Mouse (Mus musculus): ENCODE measurements around the gene Fam173b.
"Not testable (repeated sequence)": the region's sequence is repeated elsewhere in the genome, so short reads cannot be mapped to it uniquely, and the experiment has no call there.

The Fam173b gene

DNA sequence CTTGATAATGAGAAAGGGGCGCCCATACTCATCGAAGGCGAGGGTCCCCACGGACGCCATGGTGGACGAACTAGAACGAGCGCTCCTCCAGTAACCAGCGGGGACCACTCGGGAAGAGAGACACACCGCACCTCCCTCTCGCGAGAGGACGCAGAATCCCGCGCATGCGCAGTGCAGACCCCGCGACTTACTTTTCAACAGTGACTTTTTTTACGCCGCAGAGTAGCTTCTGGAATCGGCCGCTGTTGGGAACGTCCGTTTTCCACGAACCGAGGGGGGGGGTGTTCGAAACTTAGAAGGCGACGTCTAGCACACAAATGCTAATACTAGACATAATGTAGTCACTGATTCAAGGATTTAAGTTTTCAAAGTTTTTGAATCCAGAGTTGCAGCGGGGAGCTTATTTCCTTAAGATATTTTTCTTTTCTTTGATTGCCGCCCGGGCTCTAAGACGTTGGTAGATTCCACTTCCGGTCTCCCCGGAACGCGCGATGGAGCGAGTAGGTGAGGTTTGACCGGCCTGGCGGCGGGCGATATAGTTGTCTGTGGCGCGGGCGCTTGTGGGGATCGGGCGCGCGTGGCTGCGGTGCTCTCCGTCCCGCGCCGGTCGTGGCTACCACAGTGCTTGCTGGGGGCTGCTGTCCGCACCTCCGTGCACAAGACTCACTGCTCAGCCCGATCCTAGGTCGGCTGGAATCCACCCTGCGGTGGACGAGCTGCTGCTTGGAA lies at the start of gene Fam173b, which contains the start of gene Cct5:
Gene Fam173b, plus strand, starts transcription at position 207 of the 729 bp plus-strand sequence.
Gene Cct5, minus strand, starts transcription at position 159 of the 729 bp plus-strand sequence.
- peak; percentile 98 for DNase-seq (ENCODE audit: inconsistent ontology term)

GRCm38 (mm10) chr15:31554855-31555254 lies 46.8 kb upstream of the Fam173b start:
- DNase-seq (ENCODE audit: inconsistent ontology term): no peak

DNA sequence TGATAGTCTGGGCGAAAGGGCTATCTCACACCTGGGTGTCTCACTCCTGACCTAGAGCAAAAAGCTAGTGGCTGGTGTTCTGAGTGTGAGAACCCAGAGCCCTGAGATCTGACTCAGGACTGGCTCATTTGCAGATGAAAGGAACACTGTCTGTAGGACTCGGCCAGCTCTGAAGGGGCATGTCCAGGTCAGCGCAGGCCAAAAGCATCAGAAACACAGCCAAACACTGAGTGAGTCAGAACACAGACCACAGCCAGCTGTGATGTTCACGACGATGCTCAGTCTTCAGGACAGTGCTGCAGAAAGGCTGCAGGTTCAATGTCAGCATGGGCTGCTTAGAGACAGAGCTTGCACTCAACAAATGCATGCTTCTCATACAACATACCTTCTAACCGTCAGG lies 40.3 kb upstream of the Fam173b start:
- peak; percentile 79 for DNase-seq (ENCODE audit: inconsistent ontology term)

GRCm38 (mm10) chr15:31561976-31562375 lies 39.7 kb upstream of the Fam173b start:
- no peak for DNase-seq (ENCODE audit: inconsistent ontology term)

- no peak for DNase-seq (ENCODE audit: inconsistent ontology term)
These were observed 38.8 kb upstream of the Fam173b start for GRCm38 (mm10) chr15:31562847-31563246.

- DNase-seq (ENCODE audit: inconsistent ontology term): no peak
These were observed 37.8 kb upstream of the Fam173b start for GRCm38 (mm10) chr15:31563577-31564546.

GRCm38 (mm10) chr15:31565184-31565583 lies 36.5 kb upstream of the Fam173b start, which contains the start of gene Cmbl:
Cmbl (plus strand) TSS chr15:31565389.
- DNase-seq (ENCODE audit: inconsistent ontology term): no peak

- DNase-seq (ENCODE audit: inconsistent ontology term): no peak
These were observed 35.9 kb upstream of the Fam173b start for GRCm38 (mm10) chr15:31565786-31566185.

DNA sequence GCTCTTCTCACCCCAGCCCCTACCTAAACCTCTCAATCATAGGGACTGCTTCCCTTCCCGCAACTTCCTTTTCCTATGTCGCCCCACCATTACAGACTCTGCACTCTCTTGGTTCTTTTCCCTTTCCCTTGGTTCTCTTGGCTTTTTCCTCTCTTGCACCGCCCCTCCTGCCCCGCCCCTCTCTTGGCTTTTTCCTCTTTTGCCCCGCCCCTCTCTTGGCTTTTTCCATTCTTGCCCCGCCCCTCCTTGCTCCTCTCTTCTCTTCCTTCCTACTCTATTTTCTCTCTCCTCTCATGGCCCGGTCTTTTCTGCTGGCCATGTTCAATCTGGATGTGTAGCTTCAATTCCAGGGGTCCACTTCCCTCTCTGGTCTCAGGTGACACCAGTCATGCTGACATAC lies 34.2 kb upstream of the Fam173b start:
- DNase-seq (ENCODE audit: inconsistent ontology term): no peak

DNA sequence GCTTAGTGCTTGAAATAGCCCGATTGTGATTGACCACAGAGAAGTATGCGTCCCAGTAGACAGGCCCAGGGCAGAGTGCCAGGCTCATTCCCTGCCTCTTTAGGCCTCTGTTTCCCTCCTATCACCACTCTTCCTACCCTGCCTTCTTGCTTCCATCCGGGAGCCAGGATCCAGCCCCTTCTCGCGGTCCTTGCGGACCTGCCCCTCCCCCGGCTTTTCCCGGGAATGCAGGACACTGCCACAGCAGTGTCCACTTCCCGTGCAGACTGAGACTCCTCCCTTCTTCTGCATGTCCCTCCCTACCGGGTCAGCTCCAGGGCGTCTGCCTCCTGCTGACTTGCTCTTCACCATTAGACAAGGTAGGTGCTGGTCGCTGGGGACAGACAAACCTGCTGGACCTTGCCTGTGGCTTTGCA lies 33.1 kb upstream of the Fam173b start:
- peak; percentile 58 for DNase-seq (ENCODE audit: inconsistent ontology term)

DNA sequence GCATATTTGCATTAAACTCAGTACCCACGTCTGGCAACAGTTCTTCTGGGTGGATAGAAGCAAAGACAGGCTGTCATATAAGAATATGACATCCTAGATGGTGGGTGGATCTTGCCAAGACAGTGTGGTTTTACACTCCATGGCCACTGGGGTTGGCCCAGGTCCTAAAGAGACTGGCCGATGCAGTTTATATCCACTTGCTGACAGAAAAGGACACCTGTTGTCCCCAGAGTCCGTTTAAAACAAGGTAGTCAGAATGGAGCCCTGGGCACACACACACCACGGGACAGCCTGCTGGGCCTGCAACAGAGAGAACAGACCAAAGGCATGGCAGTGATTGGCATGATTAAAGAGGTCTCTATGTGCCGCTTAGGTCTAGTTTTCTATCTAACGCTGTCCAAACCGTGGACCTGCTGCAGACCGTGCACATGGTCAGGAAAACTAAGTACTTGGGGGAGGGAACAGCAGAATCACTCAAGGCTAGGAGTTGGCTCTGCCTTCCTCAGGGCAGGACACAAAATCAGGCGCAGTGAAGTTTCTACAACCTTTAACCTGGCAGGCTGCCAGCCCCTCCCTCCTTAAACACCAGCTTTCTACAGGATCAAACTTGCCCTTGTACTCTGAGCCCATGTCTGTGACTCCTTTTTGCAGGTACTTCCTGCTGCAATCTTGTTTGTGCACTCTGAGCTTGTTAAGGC lies 32.2 kb upstream of the Fam173b start:
- DNase-seq (ENCODE audit: inconsistent ontology term): no peak

DNA sequence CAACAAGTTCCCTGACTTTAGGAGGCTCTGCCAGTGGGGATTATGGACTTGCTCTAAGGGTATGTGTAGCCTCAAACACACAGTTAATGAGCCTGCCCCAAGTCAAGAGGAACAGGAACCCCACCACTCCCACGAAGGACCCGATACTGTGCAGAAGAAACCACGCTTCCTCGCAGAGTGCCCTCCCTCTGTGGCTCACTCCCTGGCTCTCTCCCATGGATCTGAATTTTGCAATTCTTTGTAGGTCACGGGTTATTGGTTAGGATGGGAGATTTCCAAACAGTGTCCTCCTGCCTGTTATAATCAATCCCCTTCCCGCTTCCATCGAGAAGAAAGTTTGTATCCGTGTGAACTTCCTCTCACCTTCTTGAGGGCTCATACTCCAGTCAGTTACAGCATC lies 30.7 kb upstream of the Fam173b start:
- DNase-seq (ENCODE audit: inconsistent ontology term): no peak

DNA sequence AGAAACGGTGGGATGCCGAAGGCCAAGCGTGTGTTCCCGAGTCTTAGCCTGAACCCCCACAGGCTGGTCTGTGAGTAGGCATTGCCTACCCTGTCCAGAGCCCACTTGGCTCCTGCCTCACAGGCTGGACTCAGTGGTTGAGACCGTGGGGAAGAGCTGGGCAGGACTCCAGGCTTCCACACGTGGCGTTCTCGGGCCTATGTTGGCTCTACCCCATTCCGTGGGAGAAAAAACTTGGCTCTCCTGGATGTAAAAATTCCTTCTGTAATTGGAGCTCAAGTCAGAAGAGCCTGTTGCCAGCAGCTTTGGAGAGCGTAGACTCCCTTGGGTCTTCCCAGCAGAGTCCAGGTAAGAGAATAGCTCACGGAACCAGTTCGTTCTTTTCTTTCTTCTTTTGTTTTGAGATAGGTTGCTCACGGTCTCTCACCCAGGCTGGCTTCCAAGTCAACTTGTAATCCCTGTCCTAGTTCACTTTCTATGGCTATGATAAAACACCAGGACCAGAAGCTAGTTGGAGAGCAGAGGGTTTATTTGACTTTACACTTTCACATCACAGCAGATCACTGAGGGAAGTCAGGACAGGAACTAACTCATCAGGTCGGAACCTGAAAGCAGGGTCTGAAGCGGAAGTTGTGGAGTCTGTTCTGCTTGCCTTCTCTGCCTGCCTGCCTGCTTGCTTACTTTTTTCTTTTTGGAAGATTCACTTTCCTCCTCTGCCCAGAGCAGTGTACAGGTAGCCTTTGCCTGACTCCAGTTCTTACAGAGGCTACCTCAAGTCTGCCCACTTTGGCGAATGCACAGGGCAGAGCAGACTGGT lies 29.5 kb upstream of the Fam173b start:
- peak; percentile 73 for DNase-seq (ENCODE audit: inconsistent ontology term)

DNA sequence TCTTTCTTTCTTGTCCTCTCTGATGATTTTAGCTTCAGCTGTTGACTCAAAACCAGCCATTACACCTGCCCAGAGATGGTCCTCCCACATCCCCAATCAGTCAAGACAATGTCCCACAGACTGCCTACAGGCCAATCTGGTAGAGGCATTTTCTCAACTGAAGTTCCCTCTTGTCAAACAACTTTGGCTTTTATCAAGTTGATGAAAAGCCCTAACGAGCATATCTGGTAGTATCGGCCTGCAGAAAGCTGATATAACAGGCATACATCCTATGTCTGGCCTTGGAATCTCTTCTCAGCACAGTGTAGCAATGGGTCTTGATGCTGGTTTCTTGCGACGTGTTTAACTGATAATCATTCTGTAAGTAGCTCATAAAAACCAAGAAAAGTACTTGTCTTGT lies 28.4 kb upstream of the Fam173b start:
- DNase-seq (ENCODE audit: inconsistent ontology term): no peak

DNA sequence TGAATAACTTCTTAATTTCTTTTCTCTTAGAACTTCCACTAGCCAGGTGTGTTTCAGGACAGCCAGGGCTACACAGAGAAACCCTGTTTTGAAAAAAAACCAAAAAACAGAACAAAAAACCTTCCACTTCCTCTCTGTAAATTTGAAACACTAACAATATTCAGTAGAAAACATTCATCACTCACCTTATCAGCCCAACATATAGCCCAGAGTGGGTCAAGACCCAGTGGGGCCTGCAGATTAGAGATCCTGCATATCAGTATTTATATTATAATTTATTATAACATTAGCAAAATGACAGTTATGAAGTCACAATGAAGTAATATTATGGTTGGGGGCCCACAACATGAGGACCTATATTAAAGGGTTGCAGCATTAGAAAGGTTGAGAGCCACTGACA lies 28.0 kb upstream of the Fam173b start:
- no peak for DNase-seq (ENCODE audit: inconsistent ontology term)

GRCm38 (mm10) chr15:31576076-31576475 lies 25.6 kb upstream of the Fam173b start:
- no peak for DNase-seq (ENCODE audit: inconsistent ontology term)

- DNase-seq (ENCODE audit: inconsistent ontology term): not testable (repeated sequence)
These were observed 20.6 kb upstream of the Fam173b start for GRCm38 (mm10) chr15:31581086-31581485.

GRCm38 (mm10) chr15:31583304-31584085 lies 18.2 kb upstream of the Fam173b start:
- DNase-seq (ENCODE audit: inconsistent ontology term): no peak

DNA sequence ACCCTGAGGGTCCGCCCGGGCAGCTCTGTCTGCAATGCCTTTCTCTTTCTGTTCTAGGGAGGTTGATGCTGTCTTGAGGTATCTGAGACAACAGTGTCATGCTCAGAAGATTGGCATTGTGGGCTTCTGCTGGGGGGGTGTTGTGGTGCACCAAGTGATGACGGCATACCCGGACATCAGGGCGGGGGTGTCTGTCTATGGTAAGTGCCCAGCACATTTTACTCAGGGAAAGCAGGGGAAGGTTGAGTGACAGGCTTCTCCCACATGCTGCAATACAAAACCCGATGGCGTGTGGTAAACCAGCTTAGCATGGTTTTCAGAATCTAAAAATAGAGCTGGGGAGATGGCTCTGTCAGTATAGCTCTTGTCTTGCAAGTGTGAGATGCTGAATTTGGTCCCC lies 16.4 kb upstream of the Fam173b start:
- no peak for DNase-seq (ENCODE audit: inconsistent ontology term)

DNA sequence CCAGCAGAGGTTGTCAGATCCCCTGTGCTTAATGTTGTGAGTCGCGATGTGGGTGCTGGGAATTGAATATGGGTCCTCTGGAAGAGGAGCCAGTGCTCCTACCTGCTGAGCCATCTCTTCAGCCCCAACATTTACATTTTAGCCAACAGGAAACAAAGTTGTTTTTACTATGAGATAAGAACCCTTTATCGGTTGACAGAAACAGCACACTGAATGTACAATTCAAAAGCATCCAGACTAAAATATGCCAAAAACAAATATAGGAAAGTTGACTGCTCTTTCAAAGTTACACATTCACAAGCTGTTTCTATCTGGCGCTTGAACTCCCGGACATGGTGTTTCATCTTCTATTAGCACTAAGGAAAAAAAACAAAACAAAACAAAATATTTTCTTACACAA lies 15.6 kb upstream of the Fam173b start:
- no peak for DNase-seq (ENCODE audit: inconsistent ontology term)
